Mouse (Mus musculus): Measurements from ENCODE around the gene Nckap1l.

The Nckap1l gene

DNA sequence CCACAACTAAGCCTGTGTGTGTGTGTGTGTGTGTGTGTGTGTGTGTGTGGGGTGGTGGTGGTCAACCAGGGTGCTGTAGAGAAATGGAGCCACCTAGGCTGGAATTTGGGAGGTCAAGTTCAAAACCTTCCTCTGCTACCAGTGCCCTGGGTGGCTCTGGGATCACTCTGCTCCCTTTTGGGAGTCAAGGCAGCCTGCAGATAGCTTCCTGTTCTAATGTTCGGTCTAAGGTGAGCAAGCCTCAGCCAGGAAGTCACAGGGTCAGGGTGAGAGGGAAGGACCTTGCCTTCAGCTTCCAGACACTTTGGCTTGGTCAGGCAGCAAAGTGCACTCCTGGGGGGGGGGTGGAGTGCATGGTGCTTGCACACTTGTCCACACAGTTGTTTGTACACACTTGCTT is 87.1 kb downstream of the Nckap1l start:
- no peak for DNase-seq

DNA sequence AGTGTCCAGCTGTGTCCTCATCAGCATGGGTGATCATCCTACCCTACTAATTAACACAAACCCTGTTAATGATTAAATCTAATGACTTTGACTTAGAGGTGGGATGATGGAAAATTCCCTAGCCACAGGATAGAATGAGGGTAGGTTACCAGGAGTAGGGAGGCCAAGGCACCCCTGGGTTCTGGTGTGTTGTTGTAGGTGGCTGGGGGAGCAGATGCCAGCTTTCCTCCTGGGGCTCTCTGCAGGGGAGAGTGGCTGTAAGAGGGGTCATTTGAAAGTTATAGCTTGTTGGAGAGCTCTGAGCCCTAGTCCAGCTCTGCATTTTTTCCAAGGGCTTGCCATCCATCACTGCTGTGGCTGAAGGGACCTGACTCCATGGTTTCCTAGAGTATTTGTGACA is 88.9 kb downstream of the Nckap1l start:
- DNase-seq = no peak

DNA sequence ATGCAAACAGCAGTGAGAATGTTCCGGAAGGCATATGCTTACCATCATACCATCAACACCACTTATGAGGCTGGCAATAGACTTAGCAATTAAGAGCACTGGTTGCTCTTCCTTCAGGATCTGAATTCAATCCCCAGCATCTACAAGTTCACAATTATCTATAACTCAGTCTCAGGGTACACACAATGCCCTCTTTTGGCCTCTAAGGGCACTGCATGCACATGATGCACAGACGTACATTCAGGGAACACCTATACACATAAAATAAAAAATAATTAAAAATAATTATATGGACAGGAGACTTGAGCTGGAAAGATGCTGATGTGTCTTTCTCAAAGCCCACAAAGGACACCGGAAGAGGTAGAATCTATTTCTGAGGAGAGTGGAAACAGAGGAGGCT is 94.4 kb downstream of the Nckap1l start:
- no peak for DNase-seq

Measured in layer of hippocampus, adult 9-11 months (tissue).